Mouse (Mus musculus) heart, embryonic 16.5 days (tissue): ENCODE data around the gene Dolpp1. TPM values are rescaled to one million over a fixed set of nuclear protein-coding genes. Genes with fewer than 3 reads are reported as not detected.

Experiments
- ATAC-seq: fragments of 200-750 bp; cut with Nextera tagmentation; replicated peaks from 2 replicates; pipeline ENCODE4 v1.8.0; 2017; ENCODE audit warnings: moderate number of reproducible peaks; ENCODE audit not compliant: insufficient read depth, low FRiP score; ENCODE audit errors: extremely low read depth
- H3K27ac ChIP-seq: fragments of 300-500 bp; sonication (generic); 2 replicates; pipeline ENCODE4 v1.5.1; 2014; ENCODE audit warnings: mild to moderate bottlenecking, low read length, control low read depth, moderate library complexity
- H3K27me3 ChIP-seq: fragments of 300-500 bp; sonication (generic); 2 replicates; pipeline ENCODE4 v1.6.1; 2014; ENCODE audit warnings: low read length, mixed read lengths; ENCODE audit not compliant: control insufficient read depth, insufficient read depth
- H3K36me3 ChIP-seq: fragments of 300-500 bp; sonication (generic); 2 replicates; pipeline ENCODE4 v1.6.1; 2014; ENCODE audit not compliant: control insufficient read depth, insufficient read depth
- H3K4me1 ChIP-seq: fragments of 300-500 bp; sonication (generic); 2 replicates; pipeline ENCODE4 v1.6.1; 2014; ENCODE audit warnings: low read length, mixed read lengths; ENCODE audit not compliant: control insufficient read depth, insufficient read depth
- H3K4me2 ChIP-seq: fragments of 300-500 bp; sonication (generic); 2 replicates; pipeline ENCODE4 v1.6.1; 2014; ENCODE audit warnings: low read depth, mild to moderate bottlenecking, control low read depth, low read length
- H3K4me3 ChIP-seq: fragments of 300-500 bp; sonication (generic); 2 replicates; pipeline ENCODE4 v1.5.1; 2014; ENCODE audit warnings: mild to moderate bottlenecking, control low read depth, low read length
- H3K9ac ChIP-seq: fragments of 300-500 bp; sonication (generic); 2 replicates; pipeline ENCODE4 v1.6.1; 2014; ENCODE audit warnings: low read length, control low read depth
- H3K9me3 ChIP-seq: fragments of 300-500 bp; sonication (generic); replicated peaks from 2 replicates; pipeline ENCODE4 v1.6.1; 2016; ENCODE audit warnings: low read length; ENCODE audit not compliant: control insufficient read depth
- WGBS: fragments of 180-500 bp; shearing (Covaris S2); extraction: QIAGEN DNeasy Blood & Tissue Kit; methylation state at CpG from one replicate; pipeline ENCODE4 v1.1.7; 2014; 5-methylcytosine and 5-hydroxymethylcytosine counted together
- polyA plus RNA-seq: library from polyadenylated mRNA; unstranded; fragments of >200 nt; fragmentation: Nextera tagmentation; extraction: Ambion mirVana; gene quantifications from 2 replicates; pipeline ENCODE4 v1.2.1, GENCODE M21; 2015

Dolpp1 gene
- 26.0 and 29.3 TPM in 2 replicates for polyA plus RNA-seq

- Histone ChIP-seq H3K27ac (peak within 1 kb of the TSS; percentile 89), H3K36me3 (peaks cover 9% of the 10 kb centered on the region), H3K27me3 (no peaks in the 10 kb centered on the region), H3K9ac (peak within 1 kb of the TSS; percentile 81), H3K9me3 (no peaks in the 10 kb centered on the region), H3K4me2 (peak within 1 kb of the TSS; percentile 90), H3K4me3 (peak within 1 kb of the TSS; percentile 82), H3K4me1 (peaks cover 18% of the 10 kb centered on the region)
- WGBS, result 1% methylated on average over 40 of the region's 40 CpGs
- peak; percentile 94 for ATAC-seq
Observed at GRCm38 (mm10) chr2:30392114-30392576, at the start of gene Dolpp1. Gene Dolpp1, plus strand, starts transcription at chr2:30392254.

DNA sequence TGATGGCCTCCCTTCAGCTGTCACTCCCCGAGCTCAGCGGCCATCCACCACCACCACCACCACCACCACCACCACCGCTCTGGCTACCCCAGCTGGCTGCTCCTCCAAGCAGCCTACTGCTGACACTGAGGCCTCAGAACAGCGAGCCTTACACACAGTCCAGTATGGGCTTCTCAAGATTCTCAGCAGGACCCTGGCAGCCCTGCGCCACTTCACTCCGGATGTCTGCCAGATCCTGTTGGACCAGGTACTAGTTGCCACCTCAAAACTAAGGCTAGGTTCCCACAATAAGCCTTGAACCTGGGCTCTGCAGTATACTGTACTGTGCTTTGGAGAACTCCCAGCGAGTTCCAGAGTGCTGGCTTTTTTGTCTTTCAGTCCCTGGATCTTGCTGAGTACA, 49.5 kb upstream of the Dolpp1 start:
- H3K9ac ChIP-seq, result no peak overlapping the region
- no peaks in the 10 kb centered on the region for H3K9me3 ChIP-seq
- no peak overlapping the region for H3K4me2 ChIP-seq
- no peak overlapping the region for H3K4me3 ChIP-seq
- peaks cover 55% of the 10 kb centered on the region for H3K36me3 ChIP-seq
- H3K27me3 ChIP-seq, result no peaks in the 10 kb centered on the region
- H3K27ac ChIP-seq, result no peak overlapping the region
- peaks cover 15% of the 10 kb centered on the region for H3K4me1 ChIP-seq
- 91% methylated on average over 7 of the region's 7 CpGs for WGBS
- ATAC-seq, result no peak

DNA sequence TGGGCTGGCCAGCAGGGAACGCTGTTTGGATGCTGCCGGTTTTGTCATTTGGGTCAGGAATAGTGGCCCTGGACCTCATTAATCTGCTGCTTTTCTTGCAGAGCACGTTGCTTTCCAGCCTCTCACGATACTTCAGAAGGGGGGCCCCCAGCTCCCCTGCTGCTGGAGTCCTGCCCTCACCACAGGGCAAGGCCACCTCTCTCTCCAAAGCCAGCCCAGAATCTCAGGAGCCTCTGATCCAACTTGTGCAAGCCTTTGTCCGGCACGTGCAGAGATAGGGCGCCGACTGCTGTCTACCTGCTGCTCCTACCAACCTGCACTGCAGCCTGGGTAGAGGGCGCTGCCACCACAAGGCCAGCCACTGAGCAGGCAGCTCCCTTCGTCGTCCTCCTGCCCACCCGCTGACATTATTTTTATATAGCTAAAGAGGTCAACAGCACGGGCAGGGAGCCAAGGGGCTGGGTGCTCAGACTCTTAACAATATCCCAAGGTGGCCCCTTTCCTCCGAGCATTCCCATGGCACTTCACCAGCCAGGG, 48.4 kb upstream of the Dolpp1 start:
- Histone ChIP-seq H3K4me2 (peak overlapping the region; percentile 23; the same call in 1 of the 2 replicates), H3K9ac (peak overlapping the region; percentile 19; the same call in 1 of the 2 replicates), H3K4me1 (peaks cover 15% of the 10 kb centered on the region), H3K27ac (peak overlapping the region; percentile 88), H3K4me3 (no peak overlapping the region), H3K36me3 (peaks cover 65% of the 10 kb centered on the region), H3K27me3 (no peaks in the 10 kb centered on the region), H3K9me3 (no peaks in the 10 kb centered on the region)
- peak; percentile 74 for ATAC-seq
- 41% methylated on average over 14 of the region's 14 CpGs for WGBS

GRCm38 (mm10) chr2:30345971-30346676, 45.9 kb upstream of the Dolpp1 start:
- H3K27me3 ChIP-seq, result no peaks in the 10 kb centered on the region
- H3K27ac ChIP-seq, result no peak overlapping the region
- H3K9me3 ChIP-seq, result no peaks in the 10 kb centered on the region
- peaks cover 71% of the 10 kb centered on the region for H3K36me3 ChIP-seq
- WGBS, result 86% methylated on average over 7 of the region's 7 CpGs
- no peak overlapping the region for H3K9ac ChIP-seq
- ATAC-seq, result no peak
- peaks cover 15% of the 10 kb centered on the region for H3K4me1 ChIP-seq
- H3K4me2 ChIP-seq, result no peak overlapping the region
- H3K4me3 ChIP-seq, result no peak overlapping the region

DNA sequence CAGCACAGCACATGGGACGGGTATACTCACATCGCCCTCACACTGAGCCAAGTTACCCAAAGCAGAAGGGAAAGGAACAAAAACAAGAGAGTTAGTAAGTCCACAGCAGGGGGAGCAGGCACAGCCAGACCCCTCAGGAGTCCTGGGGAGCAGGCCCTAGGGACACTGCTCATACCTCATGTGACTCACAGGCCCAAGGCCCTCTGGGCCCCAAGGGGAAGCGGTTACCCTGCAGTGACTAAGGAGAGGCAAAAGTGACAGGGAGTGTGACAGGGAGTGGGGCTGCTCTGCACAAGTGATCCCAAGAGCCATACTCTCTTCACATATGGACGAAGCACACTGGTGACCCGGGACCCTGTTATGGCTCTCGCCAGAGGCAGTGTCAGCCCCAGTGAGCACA, 42.9 kb upstream of the Dolpp1 start:
- WGBS, result 87% methylated on average over 6 of the region's 6 CpGs
- H3K4me2 ChIP-seq, result no peak overlapping the region
- H3K27me3 ChIP-seq, result no peaks in the 10 kb centered on the region
- H3K27ac ChIP-seq, result no peak overlapping the region
- no peaks in the 10 kb centered on the region for H3K9me3 ChIP-seq
- no peak for ATAC-seq
- H3K4me3 ChIP-seq, result no peak overlapping the region
- peaks cover 3% of the 10 kb centered on the region for H3K4me1 ChIP-seq
- peaks cover 72% of the 10 kb centered on the region for H3K36me3 ChIP-seq
- no peak overlapping the region for H3K9ac ChIP-seq

DNA sequence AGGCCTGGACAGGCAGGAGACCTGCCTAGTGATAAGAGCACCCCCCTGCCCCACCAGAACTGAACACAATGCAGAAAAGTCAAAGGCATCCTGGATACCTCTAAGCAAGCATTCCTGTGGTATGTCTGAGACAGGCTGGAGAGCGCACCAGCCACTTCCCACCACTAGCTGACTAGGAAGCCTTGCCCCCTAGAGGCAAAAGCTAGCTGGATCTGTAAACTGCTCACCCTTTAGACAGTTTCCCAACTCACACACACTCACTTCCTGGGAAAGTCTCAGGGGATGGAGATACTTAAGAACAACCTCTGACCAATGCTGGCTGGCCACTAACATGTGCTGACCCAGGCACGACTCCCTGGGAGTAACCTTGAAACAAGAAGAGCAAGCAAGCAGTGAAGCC, 40.9 kb upstream of the Dolpp1 start:
- no peak overlapping the region for H3K4me2 ChIP-seq
- H3K36me3 ChIP-seq, result peaks cover 60% of the 10 kb centered on the region
- H3K27me3 ChIP-seq, result no peaks in the 10 kb centered on the region
- H3K27ac ChIP-seq, result no peak overlapping the region
- ATAC-seq, result no peak
- no peak overlapping the region for H3K9ac ChIP-seq
- H3K4me3 ChIP-seq, result no peak overlapping the region
- 61% methylated on average over 2 of the region's 2 CpGs for WGBS
- peaks cover 5% of the 10 kb centered on the region for H3K4me1 ChIP-seq
- H3K9me3 ChIP-seq, result no peaks in the 10 kb centered on the region

DNA sequence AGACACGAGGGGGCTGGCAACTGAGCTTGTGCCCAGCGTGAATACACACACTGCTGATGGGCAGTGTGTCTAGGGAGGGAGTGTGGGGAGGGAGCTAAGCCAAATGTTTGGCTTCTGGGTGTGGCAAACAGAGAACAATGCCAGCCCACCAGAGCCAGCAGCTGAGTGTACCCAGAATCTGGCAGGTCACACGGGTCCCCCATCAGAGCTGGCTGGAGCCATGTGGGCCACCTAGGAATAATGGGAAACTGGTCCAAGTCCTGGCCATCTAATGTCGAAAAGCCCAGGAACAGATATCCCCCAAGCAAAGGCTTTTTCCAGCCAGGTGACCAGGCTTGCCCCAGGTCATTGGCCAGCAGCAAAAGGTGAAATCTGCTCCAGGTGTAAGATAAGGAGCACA, 36.2 kb upstream of the Dolpp1 start:
- Histone ChIP-seq H3K36me3 (peaks cover 17% of the 10 kb centered on the region), H3K4me3 (no peak overlapping the region), H3K4me1 (peaks cover 28% of the 10 kb centered on the region), H3K27me3 (no peaks in the 10 kb centered on the region), H3K27ac (no peak overlapping the region), H3K9ac (no peak overlapping the region), H3K9me3 (no peaks in the 10 kb centered on the region), H3K4me2 (no peak overlapping the region)
- WGBS, result 58% methylated on average over 4 of the region's 4 CpGs
- ATAC-seq, result no peak

DNA sequence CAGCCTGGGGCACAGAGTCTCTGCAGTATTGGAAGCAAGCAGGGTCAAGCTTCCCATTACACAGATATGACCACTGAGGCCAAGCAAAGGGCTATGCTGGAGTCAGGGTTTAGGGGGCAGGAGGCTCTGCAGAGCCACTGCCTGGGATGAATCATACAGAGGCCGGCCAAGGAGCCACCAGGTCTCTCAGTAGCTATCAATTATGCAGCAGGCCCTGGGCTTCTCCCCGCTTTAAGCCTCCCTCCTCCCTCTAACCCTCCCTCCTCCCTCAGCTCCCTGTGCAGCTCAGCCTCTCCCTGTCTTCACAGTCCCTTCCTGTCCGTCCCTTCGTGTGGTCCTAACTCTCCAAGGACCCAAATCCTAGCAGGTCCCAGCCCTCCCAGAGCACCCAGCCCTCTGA, 35.8 kb upstream of the Dolpp1 start:
- H3K9ac ChIP-seq, result peak overlapping the region; percentile 45; the same call in 1 of the 2 replicates
- 55% methylated on average over 4 of the region's 4 CpGs for WGBS

GRCm38 (mm10) chr2:30356906-30357305, 35.1 kb upstream of the Dolpp1 start:
- peak overlapping the region; percentile 97 for H3K4me2 ChIP-seq

More for the DNA sequence above, 35.8 kb upstream of the Dolpp1 start:
- peaks cover 28% of the 10 kb centered on the region for H3K4me1 ChIP-seq
- H3K27ac ChIP-seq, result no peak overlapping the region; the same call in 1 of the 2 replicates
- H3K9me3 ChIP-seq, result no peaks in the 10 kb centered on the region
- H3K4me2 ChIP-seq, result no peak overlapping the region
- peaks cover 16% of the 10 kb centered on the region for H3K36me3 ChIP-seq
- ATAC-seq, result no peak
- no peaks in the 10 kb centered on the region for H3K27me3 ChIP-seq
- H3K4me3 ChIP-seq, result no peak overlapping the region

More at GRCm38 (mm10) chr2:30356906-30357305, 35.1 kb upstream of the Dolpp1 start:
- no peak for ATAC-seq
- no peaks in the 10 kb centered on the region for H3K27me3 ChIP-seq
- peaks cover 16% of the 10 kb centered on the region for H3K36me3 ChIP-seq
- WGBS, result 52% methylated on average over 9 of the region's 9 CpGs
- H3K27ac ChIP-seq, result peak overlapping the region; percentile 90
- no peaks in the 10 kb centered on the region for H3K9me3 ChIP-seq
- no peak overlapping the region for H3K4me3 ChIP-seq
- H3K4me1 ChIP-seq, result peaks cover 28% of the 10 kb centered on the region
- peak overlapping the region; percentile 91 for H3K9ac ChIP-seq
